Mouse (Mus musculus): Measurements from ENCODE around the gene Tom1.

Gene Tom1

DNA sequence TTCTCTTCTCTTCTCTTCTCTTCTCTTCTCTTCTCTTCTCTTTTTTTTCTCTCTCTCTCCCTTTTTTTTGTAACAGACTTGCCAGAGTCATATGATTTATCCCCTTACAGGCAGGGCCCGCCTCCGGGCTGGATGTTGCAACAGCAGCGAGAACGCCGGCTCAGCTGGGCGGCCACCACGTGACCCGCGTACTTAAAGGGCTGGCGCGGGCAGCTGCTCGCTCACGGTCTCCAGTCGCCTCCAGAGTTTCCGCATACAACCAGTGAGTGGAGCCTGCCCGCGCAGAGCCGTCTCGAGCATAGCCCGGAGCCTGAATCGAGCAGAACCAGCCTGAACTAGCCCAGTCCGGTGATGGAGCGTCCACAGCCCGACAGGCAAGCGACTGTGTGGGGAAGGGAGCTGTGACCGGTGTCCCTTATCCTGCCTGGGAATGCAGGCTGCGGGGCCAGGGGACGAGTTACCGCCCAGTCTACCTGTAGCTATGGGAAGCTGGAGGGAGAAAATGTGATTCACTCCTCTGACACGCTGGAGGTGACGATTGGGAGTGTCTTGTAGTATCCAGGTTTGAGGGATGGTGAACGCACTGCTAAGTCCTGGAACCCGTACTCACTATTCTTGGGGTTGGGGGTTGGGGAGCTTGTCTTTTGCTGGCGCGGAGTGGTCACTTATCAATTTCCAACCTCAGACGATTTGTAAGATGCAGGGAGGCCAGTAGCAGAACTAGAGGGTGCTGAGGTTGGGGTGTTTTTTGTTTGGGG lies 60.1 kb downstream of the Tom1 start, which contains the start of gene Hmox1:
TSS of gene Hmox1 (plus strand) at position 223 of the 758 bp plus-strand sequence.
- peak; percentile 50 for DNase-seq

DNA sequence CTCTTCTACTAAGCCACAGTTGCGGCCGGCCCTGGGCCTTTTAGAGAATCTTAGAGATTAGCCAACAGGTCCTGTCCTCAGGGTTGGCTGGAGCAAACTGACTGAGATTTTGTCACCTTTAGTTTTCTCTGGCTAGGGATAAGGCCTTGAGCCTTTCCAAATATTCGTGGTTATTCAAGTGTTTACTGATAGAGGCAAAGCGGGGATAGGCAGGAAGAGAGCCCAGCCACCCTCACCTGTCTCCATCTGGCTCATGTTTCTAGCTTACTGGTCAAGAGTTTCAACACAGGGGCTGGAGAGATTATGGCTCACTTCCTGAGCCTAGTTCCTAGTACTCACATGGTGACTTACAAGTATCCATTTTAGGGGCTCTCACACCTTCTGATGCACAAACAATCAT lies 69.5 kb downstream of the Tom1 start:
- DNase-seq, result no peak

DNA sequence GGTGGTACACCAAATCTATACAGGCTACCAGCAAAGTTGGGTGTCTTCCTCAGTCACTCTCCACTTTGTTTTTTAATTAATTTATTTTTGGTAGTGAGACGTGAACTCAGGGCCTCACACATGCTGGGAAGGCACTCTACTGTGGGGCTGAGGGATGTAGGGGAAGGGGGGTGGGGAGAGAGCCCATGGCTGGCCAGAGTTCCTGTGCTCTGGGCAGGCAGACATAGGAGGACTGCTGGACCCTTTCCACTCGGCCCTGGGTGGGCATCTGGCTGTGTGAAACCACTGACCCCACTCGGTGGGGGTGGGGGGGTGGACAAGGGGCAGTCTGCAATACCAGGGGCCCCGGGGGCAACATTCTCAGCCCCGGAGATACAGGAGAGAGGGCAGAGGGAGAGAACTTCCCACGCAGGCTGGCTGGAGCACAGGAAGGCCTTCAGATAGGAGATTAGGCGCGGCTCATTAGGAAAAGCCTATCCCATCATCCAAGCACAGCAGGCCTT lies 69.9 kb downstream of the Tom1 start:
- no peak for DNase-seq

DNA sequence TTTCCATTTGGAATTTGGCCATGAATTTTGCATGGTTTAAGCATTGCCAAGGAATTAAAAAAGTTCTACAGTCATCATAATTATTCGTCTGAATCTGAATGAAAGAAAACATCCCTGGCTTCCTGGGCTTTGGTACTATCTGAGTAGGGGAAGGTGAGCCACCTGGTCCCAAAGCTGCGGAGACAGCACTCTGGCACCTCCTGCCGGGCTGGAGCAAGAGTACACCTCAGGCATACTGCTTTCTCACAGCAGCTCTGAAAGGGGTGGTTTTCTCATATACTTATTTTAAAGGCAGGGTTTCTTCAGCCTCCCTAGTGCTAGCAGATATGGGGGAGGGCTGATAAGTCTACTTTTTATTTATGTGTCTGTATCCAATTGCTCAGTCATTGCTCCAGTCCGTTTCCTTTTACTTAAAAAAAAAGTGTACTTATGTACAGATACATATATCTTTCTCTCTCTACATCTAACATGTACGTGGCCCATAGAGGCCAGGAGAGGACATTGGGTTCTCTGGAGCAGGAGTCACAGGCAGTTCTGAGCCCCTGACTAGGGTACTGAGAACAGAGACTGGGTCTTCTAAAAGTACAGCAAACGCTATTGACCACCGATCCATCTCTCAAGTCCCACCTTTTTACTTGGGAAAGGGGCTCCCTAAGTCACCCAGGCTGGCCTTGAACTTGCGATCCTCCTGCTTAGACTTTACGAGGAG lies 75.2 kb downstream of the Tom1 start:
- peak; percentile 82 for DNase-seq

DNA sequence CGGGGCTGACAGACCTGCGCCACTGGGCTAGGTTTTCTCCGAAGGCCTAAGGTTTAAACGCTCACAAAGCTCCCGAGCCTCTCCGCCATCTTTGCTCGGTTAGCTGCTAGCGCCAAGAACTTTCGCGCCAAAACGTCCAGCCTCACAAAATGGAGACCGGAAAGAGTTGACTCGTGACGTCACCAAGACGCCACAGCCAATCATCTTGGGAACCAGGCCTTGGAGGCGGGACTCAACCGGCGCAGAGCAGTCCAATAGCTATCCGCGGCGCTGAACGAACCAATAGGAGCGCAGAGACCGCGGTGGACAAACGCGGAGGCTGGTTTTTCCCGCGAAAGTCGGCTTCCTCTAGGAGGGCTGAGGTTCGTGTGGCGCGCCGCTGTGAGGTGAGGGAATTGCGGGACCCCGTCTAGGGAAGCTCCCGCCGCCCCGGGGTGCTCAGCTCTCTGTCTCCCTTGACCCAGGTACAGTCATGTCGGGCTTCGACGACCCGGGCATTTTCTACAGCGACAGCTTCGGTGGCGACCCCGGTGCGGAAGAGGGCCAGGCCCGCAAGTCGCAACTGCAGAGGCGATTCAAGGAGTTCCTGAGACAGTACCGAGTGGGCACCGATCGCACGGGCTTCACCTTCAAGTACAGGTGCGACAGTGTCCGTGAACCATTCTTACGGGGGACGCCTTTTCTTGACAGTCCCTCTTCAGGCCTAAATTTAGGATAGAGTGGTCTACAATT lies 75.9 kb downstream of the Tom1 start, which contains the start of gene Mcm5:
TSS of gene Mcm5 (plus strand) at position 334 of the 732 bp plus-strand sequence.
- DNase-seq, result peak; percentile 99

DNA sequence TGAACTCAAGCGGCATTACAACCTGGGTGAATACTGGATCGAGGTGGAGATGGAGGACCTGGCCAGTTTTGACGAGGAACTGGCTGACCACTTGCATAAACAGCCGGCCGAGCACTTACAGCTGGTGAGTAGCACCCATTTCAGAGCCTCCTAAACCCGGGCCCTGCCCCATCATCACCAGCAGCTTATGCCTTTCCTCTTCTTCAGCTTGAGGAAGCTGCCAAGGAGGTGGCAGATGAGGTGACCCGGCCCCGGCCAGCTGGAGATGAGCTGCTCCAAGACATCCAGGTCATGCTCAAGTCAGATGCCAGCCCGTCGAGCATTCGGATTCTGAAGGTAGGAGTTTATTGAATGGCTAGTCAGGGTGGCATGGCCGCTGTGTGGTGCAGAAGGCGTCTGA lies 76.6 kb downstream of the Tom1 start:
- DNase-seq, result peak; percentile 41

DNA sequence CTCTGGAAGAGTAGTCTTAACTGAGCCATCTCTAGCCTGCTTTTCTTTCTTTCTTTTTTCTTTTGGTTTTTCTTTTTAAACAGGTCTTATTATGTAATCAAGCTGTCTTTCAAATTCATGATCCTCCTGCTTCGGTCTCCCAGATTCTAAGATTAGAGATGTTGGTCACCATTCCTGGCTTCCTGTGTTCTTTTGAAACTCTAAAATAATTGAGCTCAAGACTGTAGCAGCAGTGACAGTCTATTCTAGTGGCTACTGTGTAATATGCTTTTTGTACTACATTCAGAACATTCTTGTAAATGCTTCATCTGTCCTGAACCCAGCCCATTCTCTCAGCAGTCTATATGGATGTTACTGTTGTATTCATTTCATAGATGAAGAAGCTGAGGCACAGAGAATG lies 85.0 kb downstream of the Tom1 start:
- DNase-seq, result no peak

DNA sequence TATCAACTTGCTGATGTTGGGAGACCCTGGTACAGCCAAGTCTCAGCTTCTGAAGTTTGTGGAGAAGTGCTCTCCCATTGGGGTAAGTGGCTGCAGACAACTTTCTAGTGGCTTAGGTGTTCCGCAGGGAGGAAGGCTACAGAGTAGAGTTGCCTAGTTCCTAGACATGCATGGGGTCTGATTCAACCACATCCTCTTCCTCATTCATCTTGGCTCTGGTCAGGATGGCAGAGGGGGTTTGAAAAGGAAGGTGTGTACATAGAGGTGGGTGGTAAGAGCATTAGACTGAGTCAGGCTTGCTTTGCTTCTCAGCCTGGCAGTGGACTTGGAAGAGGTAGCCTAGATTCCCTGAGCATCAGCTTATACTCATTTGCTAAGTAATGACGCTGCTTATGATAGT lies 85.8 kb downstream of the Tom1 start:
- DNase-seq, result no peak
